Mouse (Mus musculus) cerebellum, adult 2 months (tissue): ENCODE data around the gene Als2cr12.
"Not testable (repeated sequence)": the region's sequence is repeated elsewhere in the genome, so short reads cannot be mapped to it uniquely, and the experiment has no call there.

Experiments used
- CTCF ChIP-seq: fragments of 200-500 bp; IDR thresholded peaks from 2 replicates; pipeline ENCODE4 v1.5.1; 2011; ENCODE audit warnings: low read depth, mild to moderate bottlenecking, control low read depth, low read length, moderate library complexity, borderline replicate concordance; ENCODE audit not compliant: insufficient read depth
- POLR2A ChIP-seq: fragments of 200-500 bp; IDR thresholded peaks from 2 replicates; pipeline ENCODE4 v1.6.1; 2011; ENCODE audit warnings: low read length, control low read depth, borderline replicate concordance; ENCODE audit not compliant: insufficient read depth

DNA sequence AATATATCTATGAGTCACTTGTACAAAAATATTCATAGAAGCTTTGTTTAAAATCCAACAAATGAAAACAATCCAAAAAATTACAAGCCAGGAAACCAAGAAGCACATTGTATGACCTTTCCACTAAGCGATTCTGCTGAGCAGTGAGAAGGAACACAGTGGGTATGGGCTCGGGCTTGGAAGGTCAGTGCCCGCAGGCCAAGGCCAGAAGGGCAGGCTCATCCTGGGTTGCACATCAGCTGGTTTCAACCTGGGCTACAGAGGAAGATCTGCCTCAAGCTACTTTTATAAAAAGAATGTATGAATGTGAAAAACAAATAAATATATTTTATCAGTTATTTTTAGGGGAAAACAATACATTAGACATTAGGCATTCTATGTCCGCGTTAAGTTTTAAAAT lies 33.1 kb downstream of the Als2cr12 start:
- not testable (repeated sequence) for TF ChIP-seq POLR2A, CTCF
